Mouse (Mus musculus): ENCODE data around the gene Erbb3.

- TF ChIP-seq CTCF (IDR thresholded peaks at IDR 0.05): no peak
- TF ChIP-seq EP300 (IDR thresholded peaks at IDR 0.05): no peak
Observed at GRCm38 (mm10) chr10:128631571-128631970, 42.1 kb upstream of the Erbb3 start.

Measured in lung, postnatal 0 days (tissue).